Mouse (Mus musculus) megakaryocyte, embryonic 14.5 days (primary cell): ENCODE measurements at regions not wholly inside any gene's neighbourhood (a gene's known extent, or its start where the extent isn't known, plus 50 kb on each side); places are given as distances from the start of the nearest gene placed in this dataset.

Source experiments
- FLI1 ChIP-seq: IDR thresholded peaks from 2 replicates; pipeline ENCODE4 v1.6.1; 2012; ENCODE audit warnings: low read length, inconsistent platforms, mixed read lengths
- GATA1 ChIP-seq: IDR thresholded peaks from 3 replicates; pipeline ENCODE4 v1.6.1; 2012; ENCODE audit warnings: mixed read lengths, low read length, inconsistent platforms, borderline replicate concordance

- TF ChIP-seq GATA1: no peak
- TF ChIP-seq FLI1: no peak
These were observed 268.6 kb upstream of the Intu start for GRCm38 (mm10) chr3:40262536-40262935.
